Mouse (Mus musculus): ENCODE results near the gene Ppp1r9b. TPM values are rescaled to one million over a fixed set of nuclear protein-coding genes. Genes with fewer than 3 reads are reported as not detected.

Gene Ppp1r9b
- polyA plus RNA-seq, 1 experiment from 2014 or later = 14.3 TPM

DNA sequence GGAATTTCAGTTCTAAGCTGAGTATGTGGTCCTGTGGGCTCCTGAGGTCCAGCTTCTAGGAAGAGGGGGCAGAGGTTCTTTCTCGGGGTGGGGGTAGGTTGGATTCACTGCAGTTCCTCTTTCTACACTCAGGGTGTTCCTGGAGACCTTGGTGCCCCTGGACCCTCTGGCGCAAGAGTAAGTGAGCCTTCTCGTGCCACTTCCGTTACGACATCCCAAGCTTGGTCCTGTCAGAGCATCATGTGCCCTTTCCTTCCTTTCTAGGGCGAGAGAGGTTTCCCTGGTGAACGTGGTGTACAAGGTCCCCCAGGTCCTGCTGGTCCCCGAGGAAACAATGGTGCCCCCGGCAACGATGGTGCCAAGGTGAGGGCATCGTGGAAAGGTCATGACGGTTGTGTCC, 45.6 kb upstream of the Ppp1r9b start:
- Histone ChIP-seq H3K27me3 (ENCODE audit: insufficient read depth, low read length) (no peaks in the 10 kb centered on the region), H3K9me3 (ENCODE audit: low read depth, low read length) (no peaks in the 10 kb centered on the region), H3K27ac (ENCODE audit: low read depth) (peak overlapping the region; percentile 44; the same call in 1 of the 2 replicates), H3K4me2 (no peak overlapping the region), H3K36me3 (ENCODE audit: insufficient read depth) (peaks cover 100% of the 10 kb centered on the region), H3K9ac (no peak overlapping the region), H3K4me3 (ENCODE audit: low read depth, low read length) (no peak overlapping the region), H3K4me1 (ENCODE audit: insufficient read depth) (no peaks in the 10 kb centered on the region; the same call in 1 of the 2 replicates)
- WGBS = 80% methylated on average over 12 of the region's 12 CpGs
- TF ChIP-seq CTCF (IDR thresholded peaks at IDR 0.05; ENCODE audit: low read depth) = no peak
- DNase-seq (no peak), ATAC-seq (ENCODE audit: insufficient read depth) (no peak)

DNA sequence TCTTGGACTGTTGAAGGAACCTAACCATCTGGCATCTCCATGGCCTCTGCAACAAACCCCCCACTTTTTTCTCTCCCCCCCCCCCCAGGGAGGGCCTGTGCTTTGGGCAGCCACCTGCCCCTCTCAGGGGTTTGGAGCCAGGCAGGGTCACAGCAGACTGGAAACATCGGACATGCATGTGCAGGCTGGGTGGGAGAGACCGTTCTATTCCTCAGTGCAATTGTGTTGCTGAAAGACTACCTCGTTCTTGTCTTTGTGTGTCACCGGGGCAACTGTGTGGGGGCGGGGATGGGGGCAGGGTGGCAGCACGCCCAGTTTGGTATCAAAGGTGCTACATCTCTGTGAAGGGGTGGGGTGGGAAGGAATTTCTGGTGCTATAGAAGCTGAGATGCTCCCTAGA, 38.7 kb upstream of the Ppp1r9b start:
- Histone ChIP-seq H3K27me3 (ENCODE audit: insufficient read depth, low read length) (no peaks in the 10 kb centered on the region), H3K4me2 (no peak overlapping the region), H3K9me3 (ENCODE audit: low read depth, low read length) (no peaks in the 10 kb centered on the region), H3K27ac (ENCODE audit: low read depth) (no peak overlapping the region; the same call in 1 of the 2 replicates), H3K4me1 (ENCODE audit: insufficient read depth) (no peaks in the 10 kb centered on the region), H3K9ac (no peak overlapping the region), H3K36me3 (ENCODE audit: insufficient read depth) (peaks cover 54% of the 10 kb centered on the region), H3K4me3 (ENCODE audit: low read depth, low read length) (no peak overlapping the region)
- DNase-seq = no peak
- ATAC-seq (ENCODE audit: insufficient read depth) = no peak
- no peak for TF ChIP-seq CTCF (IDR thresholded peaks at IDR 0.05; ENCODE audit: low read depth)
- WGBS = 17% methylated on average over 6 of the region's 6 CpGs

DNA sequence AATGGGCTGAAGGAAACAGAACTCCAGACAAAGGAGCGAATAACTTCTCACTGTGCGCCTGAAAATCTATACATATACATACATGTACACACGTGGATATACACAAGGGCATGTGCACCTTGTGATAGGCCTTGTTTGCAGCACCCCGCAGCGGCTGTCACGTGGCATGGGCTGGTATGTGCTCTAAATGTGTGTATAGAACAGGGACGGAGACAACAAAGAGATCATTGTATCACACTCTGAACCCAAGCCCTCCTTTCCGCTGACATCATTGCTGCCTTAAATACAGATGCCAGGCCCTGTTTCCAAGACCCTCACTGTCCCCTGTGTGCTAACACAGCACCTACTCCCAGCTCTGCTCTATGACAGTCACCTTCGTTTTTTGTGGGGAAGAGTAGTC, 35.7 kb upstream of the Ppp1r9b start:
- peaks cover 14% of the 10 kb centered on the region for H3K4me1 ChIP-seq (ENCODE audit: insufficient read depth)
- 0 out of 2 replicates have a peak, but pooled peaks have one; percentile 16 for ATAC-seq (ENCODE audit: insufficient read depth)
- no peak for TF ChIP-seq CTCF (IDR thresholded peaks at IDR 0.05; ENCODE audit: low read depth)
- no peak overlapping the region for H3K9ac ChIP-seq
- 59% methylated on average over 9 of the region's 9 CpGs for WGBS
- peak overlapping the region; percentile 26; the same call in 1 of the 2 replicates for H3K4me2 ChIP-seq
- DNase-seq = peak; percentile 51
- H3K36me3 ChIP-seq (ENCODE audit: insufficient read depth) = peaks cover 25% of the 10 kb centered on the region
- no peaks in the 10 kb centered on the region for H3K9me3 ChIP-seq (ENCODE audit: low read depth, low read length)
- H3K4me3 ChIP-seq (ENCODE audit: low read depth, low read length) = no peak overlapping the region
- no peaks in the 10 kb centered on the region for H3K27me3 ChIP-seq (ENCODE audit: insufficient read depth, low read length)
- H3K27ac ChIP-seq (ENCODE audit: low read depth) = peak overlapping the region; percentile 56; the same call in 1 of the 2 replicates

DNA sequence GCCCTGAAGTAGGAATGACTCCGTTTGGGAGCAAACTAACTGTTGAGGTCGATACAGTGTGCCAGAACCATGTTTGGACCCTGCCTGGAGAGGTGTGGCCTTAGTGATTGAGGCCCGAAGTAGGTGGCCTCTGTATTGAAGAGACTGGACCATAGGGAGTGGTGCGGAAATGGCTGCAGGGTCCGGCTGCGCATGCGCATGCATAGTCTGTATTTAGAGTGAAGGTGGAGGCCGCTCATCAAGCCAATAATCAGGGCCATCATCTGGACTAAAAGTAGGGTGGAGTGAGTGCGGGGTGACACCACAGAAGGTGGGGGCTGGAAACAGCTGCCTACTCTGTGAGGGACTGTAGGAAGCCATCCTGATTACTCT, 33.2 kb upstream of the Ppp1r9b start:
- 0 out of 2 replicates have a peak, but pooled peaks cover 1% of the 10 kb centered on the region for H3K36me3 ChIP-seq (ENCODE audit: insufficient read depth)
- H3K4me2 ChIP-seq = peak overlapping the region; percentile 26; the same call in 1 of the 2 replicates
- H3K9ac ChIP-seq = no peak overlapping the region
- H3K4me1 ChIP-seq (ENCODE audit: insufficient read depth) = peaks cover 14% of the 10 kb centered on the region
- WGBS = 84% methylated on average over 9 of the region's 9 CpGs
- no peak overlapping the region for H3K4me3 ChIP-seq (ENCODE audit: low read depth, low read length)
- no peak for TF ChIP-seq CTCF (IDR thresholded peaks at IDR 0.05; ENCODE audit: low read depth)
- ATAC-seq (ENCODE audit: insufficient read depth) = peak; percentile 6; the same call in 1 of the 2 replicates
- DNase-seq = no peak
- H3K27ac ChIP-seq (ENCODE audit: low read depth) = peak overlapping the region; percentile 71; the same call in 1 of the 2 replicates
- H3K9me3 ChIP-seq (ENCODE audit: low read depth, low read length) = no peaks in the 10 kb centered on the region
- no peaks in the 10 kb centered on the region for H3K27me3 ChIP-seq (ENCODE audit: insufficient read depth, low read length)

DNA sequence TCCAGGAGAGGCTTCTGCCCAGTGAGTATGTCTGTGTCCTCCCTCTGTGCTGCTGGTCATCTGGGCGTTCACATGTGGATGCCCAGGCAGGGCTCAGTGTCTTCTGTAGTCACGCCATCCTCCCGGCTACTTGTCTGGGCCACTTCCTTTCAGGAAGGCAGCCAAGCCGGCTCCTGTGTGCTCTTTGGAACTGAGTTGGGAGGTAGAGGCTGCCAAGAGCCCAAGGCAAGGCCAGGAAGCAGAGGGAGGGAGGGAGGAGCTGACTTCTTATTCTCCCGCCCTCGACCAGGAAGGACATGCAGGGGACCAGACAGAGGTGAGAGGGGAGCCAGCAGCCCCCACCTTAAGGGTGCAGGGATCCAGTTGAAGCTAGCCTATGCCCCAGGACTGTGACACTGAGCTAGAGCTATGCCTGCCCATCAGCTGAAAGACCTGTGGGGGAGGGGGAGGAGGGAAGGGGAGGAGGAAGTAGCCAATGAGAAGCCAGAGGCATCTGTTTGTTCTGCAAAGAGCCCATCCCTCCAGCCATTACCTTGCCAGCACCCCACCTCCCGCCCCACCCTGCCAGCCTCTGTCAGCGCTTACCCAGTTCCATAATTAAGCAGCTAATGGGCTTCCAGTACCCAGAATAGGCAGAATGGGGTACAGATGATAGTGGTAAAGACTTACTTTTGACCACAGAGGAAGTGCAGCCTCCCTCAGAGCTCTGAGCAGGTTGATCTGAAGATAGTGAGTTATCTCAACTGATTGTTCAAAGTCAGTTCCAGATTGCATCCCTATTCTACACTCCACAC, 32.6 kb upstream of the Ppp1r9b start:
- no peaks in the 10 kb centered on the region for H3K9me3 ChIP-seq (ENCODE audit: low read depth, low read length)
- H3K27me3 ChIP-seq (ENCODE audit: insufficient read depth, low read length) = no peaks in the 10 kb centered on the region
- H3K27ac ChIP-seq (ENCODE audit: low read depth) = peak overlapping the region; percentile 71; the same call in 1 of the 2 replicates
- peaks cover 14% of the 10 kb centered on the region for H3K4me1 ChIP-seq (ENCODE audit: insufficient read depth)
- H3K4me2 ChIP-seq = peak overlapping the region; percentile 26
- H3K4me3 ChIP-seq (ENCODE audit: low read depth, low read length) = no peak overlapping the region
- H3K36me3 ChIP-seq (ENCODE audit: insufficient read depth) = no peaks in the 10 kb centered on the region
- peak; percentile 87 for DNase-seq
- 12% methylated on average over 8 of the region's 8 CpGs for WGBS
- peak; percentile 76 for ATAC-seq (ENCODE audit: insufficient read depth)
- no peak for TF ChIP-seq CTCF (IDR thresholded peaks at IDR 0.05; ENCODE audit: low read depth)
- no peak overlapping the region for H3K9ac ChIP-seq

DNA sequence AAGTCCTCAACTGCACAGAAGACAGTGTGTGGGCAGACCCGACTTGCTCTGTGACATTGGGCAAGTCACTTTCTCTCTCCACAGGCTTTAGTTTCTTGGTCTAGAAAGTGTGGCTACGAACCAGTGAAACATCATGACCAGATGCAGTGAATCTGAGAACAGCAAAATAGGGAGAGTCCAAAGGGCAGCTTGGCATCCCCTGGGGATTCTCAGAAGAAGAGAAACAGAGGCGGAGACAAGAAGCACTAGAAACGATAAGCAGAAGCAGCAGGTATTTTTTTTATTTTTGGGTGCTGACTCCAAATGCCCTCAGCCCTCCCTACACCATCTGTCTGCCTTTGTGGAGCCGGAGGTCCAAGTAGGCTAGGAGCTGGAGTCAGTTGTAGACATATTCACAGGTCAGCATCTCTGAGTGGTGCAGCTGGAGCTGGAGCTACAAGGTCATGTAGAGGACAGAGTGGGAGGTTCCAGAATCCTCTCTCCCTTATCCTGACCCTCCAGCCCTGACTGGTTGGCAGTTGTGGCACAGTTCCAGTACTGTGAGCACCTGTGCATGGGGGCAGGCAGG, 28.2 kb upstream of the Ppp1r9b start:
- DNase-seq (no peak), ATAC-seq (ENCODE audit: insufficient read depth) (no peak)
- Histone ChIP-seq H3K4me3 (ENCODE audit: low read depth, low read length) (no peak overlapping the region), H3K27me3 (ENCODE audit: insufficient read depth, low read length) (no peaks in the 10 kb centered on the region), H3K27ac (ENCODE audit: low read depth) (no peak overlapping the region), H3K4me1 (ENCODE audit: insufficient read depth) (peaks cover 12% of the 10 kb centered on the region), H3K9me3 (ENCODE audit: low read depth, low read length) (no peaks in the 10 kb centered on the region), H3K9ac (no peak overlapping the region), H3K36me3 (ENCODE audit: insufficient read depth) (no peaks in the 10 kb centered on the region), H3K4me2 (no peak overlapping the region)
- no peak for TF ChIP-seq CTCF (IDR thresholded peaks at IDR 0.05; ENCODE audit: low read depth)
- WGBS = 61% methylated on average over 5 of the region's 5 CpGs

DNA sequence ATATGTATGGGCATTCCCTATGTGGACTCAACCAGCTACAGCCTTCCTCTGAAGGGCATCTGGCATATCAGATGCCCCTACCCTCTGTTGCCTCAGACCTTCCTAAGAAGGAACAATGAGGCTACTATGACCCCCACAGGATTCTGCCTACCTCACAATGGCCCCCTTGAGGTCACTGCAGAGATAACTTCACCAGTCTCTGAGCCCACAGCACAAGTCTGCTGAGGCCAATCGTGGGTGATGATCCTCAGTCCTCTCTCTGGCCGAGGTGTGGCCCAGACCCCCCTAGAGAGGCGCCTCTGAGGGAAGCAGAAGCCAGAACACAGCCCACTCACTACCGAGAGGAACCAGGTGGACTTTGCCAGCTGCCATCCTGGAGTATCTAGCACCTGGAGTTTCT, 23.4 kb upstream of the Ppp1r9b start, which contains the start of gene Hils1:
Hils1 (plus strand) TSS at position 175 of the 400 bp plus-strand sequence.
- Histone ChIP-seq H3K36me3 (ENCODE audit: insufficient read depth) (no peaks in the 10 kb centered on the region), H3K27me3 (ENCODE audit: insufficient read depth, low read length) (no peaks in the 10 kb centered on the region), H3K9ac (no peak within 1 kb of the TSS), H3K9me3 (ENCODE audit: low read depth, low read length) (no peaks in the 10 kb centered on the region), H3K4me3 (ENCODE audit: low read depth, low read length) (no peak within 1 kb of the TSS), H3K4me2 (no peak within 1 kb of the TSS), H3K27ac (ENCODE audit: low read depth) (no peak within 1 kb of the TSS), H3K4me1 (ENCODE audit: insufficient read depth) (no peaks in the 10 kb centered on the region)
- WGBS = 27% methylated on average over 4 of the region's 4 CpGs
- peak; percentile 23; the same call in 1 of the 2 replicates for TF ChIP-seq CTCF (IDR thresholded peaks at IDR 0.05; ENCODE audit: low read depth)
- ATAC-seq (ENCODE audit: insufficient read depth) (no peak), DNase-seq (no peak)

Measured in lung, embryonic 14.5 days (tissue).